Mouse (Mus musculus) embryo, embryonic 11.5 days (tissue): ENCODE results near the gene Gm49322.
"Not testable (repeated sequence)": the region's sequence is repeated elsewhere in the genome, so short reads cannot be mapped to it uniquely, and the experiment has no call there.

Experiments used
- DNase-seq: peaks from one replicate; pipeline ENCODE4 v3.0.0-alpha.2; 2012; ENCODE audit warnings: low read depth, low spot score

Gm49322 gene

DNA sequence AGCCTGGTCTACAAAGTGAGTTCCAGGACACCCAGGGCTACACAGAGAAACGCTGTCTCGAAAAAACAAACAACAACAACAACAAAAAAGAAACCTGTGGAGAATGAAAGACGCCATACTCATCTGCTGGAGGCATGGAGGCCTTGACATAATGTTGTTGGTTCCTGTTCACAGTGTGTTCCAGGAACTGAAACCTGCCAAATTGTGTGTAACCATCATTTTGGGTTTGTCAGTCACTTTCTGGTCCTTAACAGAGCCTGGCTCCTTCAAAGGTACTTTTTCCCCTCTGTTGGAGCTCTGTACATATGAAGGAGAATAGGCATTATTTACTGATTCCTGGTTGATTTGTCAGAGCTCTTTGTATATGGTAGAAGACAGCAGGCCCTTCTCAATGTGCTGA lies 6.1 kb downstream of the Gm49322 start:
- no peak for DNase-seq

DNA sequence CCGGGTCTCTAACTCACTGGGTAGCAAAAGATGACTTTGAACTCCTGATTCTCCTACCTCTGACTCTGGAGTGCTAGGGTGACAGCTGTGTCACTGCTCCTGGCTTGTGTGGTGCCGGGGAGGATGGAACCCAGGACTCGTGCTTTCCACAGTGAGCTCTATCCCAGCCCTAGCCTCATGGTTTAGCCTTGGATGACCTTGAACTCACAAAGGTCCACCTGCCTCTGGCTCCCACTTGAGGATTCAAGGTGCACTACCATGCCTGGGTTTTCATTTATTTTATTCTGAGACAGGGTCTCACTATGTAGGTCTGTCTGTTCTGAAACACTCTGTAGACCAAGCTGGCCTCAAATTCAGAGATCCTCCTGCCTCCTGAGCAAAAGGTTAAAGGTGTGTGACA lies 8.0 kb downstream of the Gm49322 start:
- no peak for DNase-seq

DNA sequence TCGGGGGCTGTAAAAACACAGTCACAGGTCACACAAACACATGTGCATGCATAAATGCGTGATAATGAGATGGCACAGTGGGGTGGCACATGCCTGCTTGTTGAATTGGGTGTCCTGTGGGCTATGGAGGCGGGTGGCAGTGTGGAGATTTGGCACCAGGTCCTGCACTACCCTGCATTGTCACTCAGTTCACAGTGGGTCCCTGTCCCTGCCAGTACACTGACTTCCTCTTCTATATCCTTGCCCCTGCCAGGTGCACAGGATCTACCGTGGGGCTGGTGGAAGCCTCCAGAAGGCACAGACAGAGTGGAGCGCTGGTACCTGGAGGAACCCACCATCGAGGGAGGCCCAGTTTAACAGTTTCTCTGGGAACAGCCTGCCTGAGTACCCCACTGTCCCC lies 8.5 kb downstream of the Gm49322 start:
- no peak for DNase-seq

GRCm38 (mm10) chr10:80618181-80618580 lies 12.4 kb downstream of the Gm49322 start:
- no peak for DNase-seq

DNA sequence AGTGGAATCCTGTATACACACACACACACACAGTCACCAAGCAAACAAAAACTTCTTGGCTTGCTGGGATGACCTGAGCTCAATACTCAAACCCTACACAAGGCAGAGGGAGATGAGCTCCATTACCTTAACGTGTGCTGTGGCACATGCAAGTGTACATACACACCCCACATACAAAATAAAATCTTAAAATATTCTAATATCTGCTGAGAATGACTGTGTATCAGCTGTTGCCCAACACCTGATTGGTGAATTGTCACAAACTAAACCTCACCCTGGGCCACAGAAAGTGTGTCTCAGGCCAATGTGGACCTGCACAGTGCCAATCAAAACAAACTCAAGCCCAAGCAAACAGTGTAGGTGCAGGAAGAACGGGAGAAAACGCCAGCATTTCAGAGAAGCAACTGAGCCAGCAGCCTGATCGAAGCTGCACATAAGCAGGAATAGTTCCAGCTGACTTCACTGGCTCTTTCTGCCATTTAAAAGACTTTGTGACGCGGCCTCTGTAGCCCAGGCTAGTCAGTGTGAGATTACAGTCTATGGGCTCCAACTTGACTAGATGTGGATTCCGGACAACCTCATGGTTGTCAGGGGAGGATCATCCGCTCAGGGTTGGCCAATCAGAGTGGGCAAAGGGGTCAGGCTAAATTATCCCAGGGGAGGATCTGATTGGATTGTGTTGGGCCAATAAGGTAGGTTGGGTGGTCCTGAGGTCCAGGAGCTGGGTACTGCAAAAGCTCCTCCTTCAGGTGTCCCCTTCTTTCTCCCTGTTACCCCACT lies 13.8 kb downstream of the Gm49322 start:
- DNase-seq, result no peak

DNA sequence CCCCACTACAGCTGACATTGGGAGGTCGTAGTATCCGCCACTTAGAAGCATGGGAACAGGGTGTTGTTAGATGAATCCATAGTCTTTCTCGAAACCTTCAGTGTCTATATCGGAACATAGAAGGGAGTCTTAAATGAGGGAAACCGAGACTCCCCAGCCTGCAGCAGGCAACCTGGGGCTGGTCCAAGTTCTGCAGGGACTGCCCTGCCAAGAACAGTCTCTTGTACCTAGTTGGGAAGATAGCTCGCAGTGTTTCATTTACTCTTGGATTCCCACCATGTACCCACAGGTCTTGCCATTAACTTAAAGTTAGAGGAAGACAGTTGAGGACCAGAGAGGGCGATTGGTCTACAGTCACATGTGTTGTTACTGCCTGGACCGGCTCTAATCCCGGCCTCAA lies 14.5 kb downstream of the Gm49322 start:
- DNase-seq, result no peak

DNA sequence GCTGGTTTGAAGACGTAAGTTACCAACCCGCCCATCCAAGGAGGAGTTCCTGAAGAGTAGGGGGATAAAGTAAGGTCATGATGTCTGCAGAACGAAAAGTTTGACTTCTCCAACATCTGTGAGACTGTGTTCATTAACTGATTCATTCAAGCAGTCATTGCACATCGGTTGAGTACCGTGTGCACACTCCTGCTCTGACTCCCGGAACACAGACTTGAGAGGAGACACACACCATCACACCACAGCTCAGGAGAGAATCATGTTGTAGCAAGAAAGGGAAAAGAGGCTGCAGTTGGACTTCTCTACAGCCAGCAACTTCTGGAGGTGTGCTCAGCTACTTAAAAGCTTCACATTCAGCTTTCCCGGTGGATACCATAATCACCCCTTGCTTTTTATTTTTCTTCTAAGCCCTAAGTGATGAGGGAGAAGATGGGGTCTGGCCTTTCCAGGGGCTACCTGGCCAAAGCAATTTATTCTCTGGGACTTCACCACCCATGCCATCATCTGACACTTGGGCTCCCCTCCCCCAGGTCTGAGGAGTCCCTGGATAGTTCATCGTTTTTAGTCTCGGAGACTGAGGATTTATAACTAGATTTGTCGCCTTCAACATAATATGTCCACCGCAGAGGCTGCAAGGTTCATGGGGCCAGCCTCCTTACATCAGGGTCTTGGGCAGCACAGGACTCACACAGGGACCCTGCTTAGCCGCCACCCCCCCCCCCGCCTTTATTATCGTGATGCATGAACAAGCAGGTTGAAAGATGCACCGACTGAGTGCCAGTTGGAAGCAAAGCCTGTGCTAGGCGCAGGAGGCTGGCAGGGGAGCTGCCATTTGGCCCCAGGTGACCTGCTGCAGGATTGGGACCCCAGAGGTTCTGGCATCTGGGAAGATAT lies 15.2 kb downstream of the Gm49322 start:
- DNase-seq, result no peak

DNA sequence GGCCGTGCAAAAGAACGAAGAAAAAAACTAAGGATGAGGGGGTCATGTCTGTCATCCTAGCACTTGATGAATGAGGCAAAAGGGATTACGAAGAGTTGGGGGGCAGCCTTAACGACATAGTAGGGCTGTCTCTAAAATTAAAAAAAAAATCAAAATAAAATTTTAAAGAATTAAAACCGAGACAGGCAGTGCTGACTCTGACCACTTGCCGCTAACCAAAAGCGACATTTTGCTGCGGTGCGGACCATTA lies 15.8 kb downstream of the Gm49322 start:
- no peak for DNase-seq

- DNase-seq, result peak; percentile 100
Measured at GRCm38 (mm10) chr10:80621940-80622660, 16.3 kb downstream of the Gm49322 start.

DNA sequence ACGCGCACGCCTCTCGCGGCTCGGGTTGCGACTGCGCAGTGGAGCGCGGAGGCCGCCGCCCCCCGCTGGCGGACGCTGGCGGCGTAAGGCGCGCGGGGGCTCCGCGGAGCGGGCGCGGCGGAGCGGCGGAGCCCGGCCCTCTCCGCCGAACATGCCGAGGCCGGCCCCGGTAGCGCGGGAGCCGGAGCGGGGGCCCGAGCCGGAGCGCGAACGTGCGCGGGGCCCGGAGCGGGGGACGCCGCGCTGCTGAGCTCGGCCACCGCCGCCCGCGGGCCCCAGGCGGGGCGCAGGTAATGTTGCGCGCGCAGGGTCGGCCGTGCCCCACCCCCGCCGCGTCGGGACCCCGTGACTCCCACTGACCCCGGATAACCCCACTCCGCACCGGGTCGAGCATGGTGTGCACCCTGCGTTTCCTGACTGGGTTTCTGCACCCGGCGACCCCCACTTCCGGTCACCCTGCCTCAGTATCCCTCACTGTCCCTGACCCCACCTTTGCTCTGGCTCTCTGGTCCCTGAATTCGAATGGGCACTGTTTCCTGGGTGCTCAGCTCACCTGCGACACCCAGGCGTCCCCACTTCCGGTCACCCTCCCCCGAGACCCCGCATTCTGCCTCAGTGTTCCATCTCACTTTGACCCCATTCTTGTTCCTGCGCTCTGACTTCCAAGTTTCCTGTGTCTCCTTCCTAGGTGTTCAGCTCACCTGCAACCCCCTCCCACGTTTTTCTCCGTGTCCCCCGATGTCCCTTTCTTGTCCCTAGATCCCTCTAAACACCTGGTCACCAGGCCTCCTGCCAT lies 17.0 kb downstream of the Gm49322 start, which contains the start of gene Csnk1g2:
Gene Csnk1g2, plus strand, starts transcription at position 178 of the 796 bp plus-strand sequence.
- no peak for DNase-seq

DNA sequence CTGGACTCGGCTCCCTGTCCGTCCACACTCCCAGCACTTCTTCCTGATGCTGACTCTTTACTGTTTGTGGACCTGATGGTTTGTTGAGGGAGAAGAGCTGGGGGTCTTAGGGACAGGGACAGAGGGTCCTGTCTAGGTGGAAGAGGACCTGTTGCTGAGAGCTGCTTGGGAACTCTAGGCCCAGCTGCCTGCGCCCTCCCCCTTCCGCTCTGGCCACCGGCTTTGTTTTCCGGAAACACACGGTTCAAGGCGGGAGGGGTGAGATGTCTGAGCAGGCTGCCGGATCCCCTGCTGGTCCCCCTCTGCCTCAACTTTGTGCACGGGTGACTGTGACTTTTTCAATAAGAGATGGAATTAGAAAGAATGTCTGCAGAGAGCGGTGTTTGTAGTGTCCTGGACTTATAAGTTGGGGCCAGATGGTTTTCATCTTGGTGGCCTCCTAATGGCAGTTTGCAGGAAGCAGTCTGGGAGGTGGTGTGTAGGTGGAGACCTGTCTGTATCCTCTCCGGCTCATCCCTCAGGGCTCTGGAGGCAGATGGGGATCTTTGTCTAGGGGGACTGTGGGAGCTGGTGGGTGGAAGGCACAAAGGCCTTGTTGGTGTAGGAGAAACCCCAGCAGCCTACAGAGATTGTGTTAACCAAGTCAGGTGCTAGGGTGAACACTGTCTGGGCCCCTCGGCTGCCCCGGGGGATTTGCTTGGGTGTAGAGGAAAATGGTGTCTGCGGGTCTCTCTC lies 17.8 kb downstream of the Gm49322 start:
- DNase-seq, result no peak

DNA sequence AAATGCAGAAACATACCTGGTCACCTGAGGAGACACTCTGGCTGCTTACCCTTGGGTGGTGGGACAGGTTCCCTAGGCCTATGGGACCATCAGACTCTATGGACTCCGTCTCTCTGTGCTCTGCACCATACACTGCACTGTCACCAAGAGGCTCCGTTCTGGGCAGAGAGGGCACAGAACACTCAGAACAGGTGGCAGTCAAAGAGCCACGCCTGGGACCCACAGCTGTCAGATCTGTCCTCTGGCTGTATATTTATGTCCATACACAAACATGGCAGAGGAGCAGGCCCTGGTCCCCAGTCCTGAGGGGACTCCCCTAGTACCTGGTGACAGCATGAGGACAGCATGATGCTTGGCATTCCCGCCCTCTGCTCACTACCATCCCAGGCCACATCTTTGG lies 19.9 kb downstream of the Gm49322 start:
- DNase-seq, result no peak

DNA sequence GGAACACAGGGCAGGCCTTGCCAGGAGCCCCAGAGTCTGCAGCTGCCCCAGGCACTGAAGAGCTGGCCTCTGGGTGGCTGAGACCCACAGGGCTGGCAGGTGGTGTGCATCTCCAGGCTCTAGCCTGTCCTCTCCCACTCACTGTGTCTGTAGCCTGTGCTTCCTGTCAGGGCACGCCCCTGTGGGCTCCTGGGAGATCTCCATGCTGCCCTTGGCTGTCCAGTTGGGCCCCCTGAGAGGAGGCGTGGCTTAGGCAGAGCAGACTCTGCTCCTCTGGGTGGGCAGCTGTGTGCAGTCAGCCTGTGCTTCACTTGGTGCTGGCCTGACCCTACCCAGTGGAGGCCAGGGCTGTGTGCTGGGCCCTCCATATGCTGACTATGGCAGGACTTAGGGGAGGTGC lies 21.9 kb downstream of the Gm49322 start:
- DNase-seq, result no peak

DNA sequence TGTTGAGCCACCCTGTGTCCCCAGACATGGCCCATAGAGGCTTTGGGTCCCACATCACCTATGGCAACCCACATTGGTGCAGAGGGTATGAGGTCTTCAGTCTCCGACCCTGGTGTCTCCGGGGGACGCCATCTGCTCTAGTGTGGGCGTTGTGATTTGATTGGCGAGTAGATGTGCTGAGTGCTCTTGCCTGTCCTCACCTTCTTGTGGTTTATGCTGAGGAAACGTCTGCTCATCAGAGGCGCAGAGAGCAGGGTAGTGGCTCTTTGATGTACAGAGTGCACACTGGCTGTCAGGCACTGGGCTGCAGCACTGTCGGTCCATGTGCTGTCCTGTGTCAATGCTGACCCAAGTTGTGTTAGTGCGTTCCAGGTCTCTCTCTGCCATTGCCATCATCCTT lies 23.1 kb downstream of the Gm49322 start:
- DNase-seq, result no peak

DNA sequence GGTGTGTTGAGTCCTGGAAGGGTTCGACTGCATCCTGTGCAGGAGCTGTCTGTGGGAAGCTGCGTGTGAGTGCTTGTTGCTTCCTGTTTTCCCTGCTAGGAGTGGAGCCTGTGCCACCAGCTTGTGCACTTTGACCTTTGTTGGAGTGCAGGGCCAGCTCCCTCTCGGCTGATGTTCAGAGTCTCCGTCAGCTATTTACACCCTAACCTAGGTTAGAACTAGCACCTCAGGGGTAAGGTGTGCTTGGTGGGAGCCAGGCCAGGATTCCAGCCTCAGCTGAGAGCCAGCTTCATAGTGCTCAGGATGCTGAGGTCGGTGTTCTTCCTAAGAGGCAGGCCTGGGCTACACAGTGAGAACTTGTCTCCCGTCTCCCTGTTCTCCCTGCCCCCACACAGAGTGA lies 29.5 kb downstream of the Gm49322 start:
- DNase-seq, result no peak

DNA sequence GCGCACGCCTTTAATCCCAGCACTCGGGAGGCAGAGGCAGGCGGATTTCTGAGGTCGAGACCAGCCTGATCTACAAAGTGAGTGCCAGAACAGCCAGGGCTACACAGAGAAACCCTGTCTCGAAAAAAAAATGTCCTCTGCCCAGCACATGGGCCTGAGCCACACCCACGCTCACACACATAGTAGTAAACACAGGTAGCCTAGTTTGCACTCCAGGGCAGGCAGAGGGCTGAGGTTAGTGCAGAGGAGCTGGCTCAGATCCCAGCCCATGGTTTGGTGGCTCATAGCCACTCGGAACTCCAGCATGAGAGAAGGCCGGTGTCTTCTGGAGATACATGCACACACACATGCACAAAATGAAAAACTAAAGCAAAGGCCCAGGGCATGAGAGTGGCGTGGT lies 41.1 kb downstream of the Gm49322 start:
- no peak for DNase-seq

- not testable (repeated sequence) for DNase-seq
Measured at GRCm38 (mm10) chr10:80649910-80650309, 44.1 kb downstream of the Gm49322 start.

- DNase-seq, result no peak
Measured at GRCm38 (mm10) chr10:80650392-80650791, 44.6 kb downstream of the Gm49322 start.

DNA sequence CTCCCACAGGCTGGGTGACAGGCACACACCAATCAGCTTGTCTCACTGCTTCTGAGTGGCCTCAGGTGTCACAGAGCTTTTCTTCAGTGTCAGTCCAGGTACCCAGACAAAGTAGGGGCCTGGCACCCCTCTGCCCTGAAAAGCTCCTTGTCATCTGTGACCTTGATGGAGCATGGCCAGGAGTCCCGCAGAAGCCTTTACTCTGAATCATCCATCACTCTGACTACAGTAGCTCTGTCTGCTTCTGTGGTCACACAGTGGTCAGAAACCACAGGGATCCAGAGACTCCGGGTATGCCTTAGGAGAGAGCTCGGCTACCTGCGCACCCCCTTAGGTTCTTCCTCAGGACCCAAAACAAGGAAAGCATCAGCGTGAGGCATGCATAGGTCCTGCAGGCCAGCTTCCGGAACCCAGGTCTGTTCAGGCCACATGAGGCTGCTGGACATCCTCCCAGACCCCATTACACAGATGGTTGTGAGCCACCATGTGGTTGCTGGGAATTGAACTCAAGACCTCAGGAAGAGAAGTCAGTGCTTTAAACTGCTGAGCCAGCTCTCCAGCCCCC lies 47.4 kb downstream of the Gm49322 start:
- DNase-seq, result no peak

DNA sequence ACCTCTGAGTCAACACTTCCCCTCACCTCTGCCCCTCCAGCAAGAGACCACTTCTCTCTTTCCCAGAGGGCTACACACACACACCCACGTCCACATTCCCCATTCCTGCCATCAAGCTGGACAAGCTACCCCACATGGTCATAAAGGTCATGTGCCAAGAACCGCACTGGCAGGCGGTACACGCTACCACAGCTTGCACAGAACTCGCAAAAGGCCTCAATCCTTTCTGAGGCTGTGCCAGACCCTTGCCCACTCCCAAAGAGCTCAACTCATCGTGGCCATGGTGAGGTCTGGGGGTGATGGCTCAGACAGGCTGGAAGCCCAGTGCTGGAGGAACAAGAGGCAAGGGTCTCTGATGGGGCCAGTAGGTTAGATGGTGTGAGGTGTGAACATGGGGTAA lies 49.0 kb downstream of the Gm49322 start:
- no peak for DNase-seq
